In genomic region chr8:120378306-120378705, GRCm38 (mm10) we compare ENCODE assay signal across 7 mouse cellular contexts.
DNase-seq lines count a peak whose midpoint lies in the region; ATAC-seq and TF ChIP-seq lines count a peak whose summit lies in the region.

No protein-coding gene starts in this region.

- no peaks in the 10 kb centered on the region for H3K27me3 ChIP-seq in heart, embryonic 12.5 days (replicated peaks)
- no peaks in the 10 kb centered on the region for H3K27me3 ChIP-seq in limb, embryonic 14.5 days (ENCODE audit: control insufficient read depth, insufficient read depth, low read length)
- no peaks in the 10 kb centered on the region for H3K27me3 ChIP-seq in intestine, postnatal 0 days (replicated peaks; ENCODE audit: control insufficient read depth, insufficient read depth, low read length)

- ATAC-seq in heart, embryonic 12.5 days (ENCODE audit: insufficient number of reproducible peaks, low FRiP score): no peak
- ATAC-seq in limb, embryonic 14.5 days (ENCODE audit: low FRiP score, low read depth): no peak
- ATAC-seq in intestine, postnatal 0 days: no peak

- H3K36me3 ChIP-seq in heart, embryonic 12.5 days: no peaks in the 10 kb centered on the region
- H3K36me3 ChIP-seq in limb, embryonic 14.5 days (ENCODE audit: control insufficient read depth, insufficient read depth, low read length): no peaks in the 10 kb centered on the region
- no peaks in the 10 kb centered on the region for H3K36me3 ChIP-seq in intestine, postnatal 0 days (ENCODE audit: control insufficient read depth, insufficient read depth)

- H3K9ac ChIP-seq in heart, embryonic 12.5 days: peak overlapping the region; percentile 50; the same call in 1 of the 2 replicates
- no peak overlapping the region for H3K9ac ChIP-seq in limb, embryonic 14.5 days (ENCODE audit: low read depth, low read length, severe bottlenecking)
- no peak overlapping the region for H3K9ac ChIP-seq in intestine, postnatal 0 days (ENCODE audit: low read depth, low read length)

- H3K4me2 ChIP-seq in heart, embryonic 12.5 days: no peak overlapping the region
- no peak overlapping the region for H3K4me2 ChIP-seq in limb, embryonic 14.5 days (replicated peaks; ENCODE audit: low read depth, low read length, severe bottlenecking)
- H3K4me2 ChIP-seq in intestine, postnatal 0 days (replicated peaks; ENCODE audit: low read depth): no peak overlapping the region

- H3K4me3 ChIP-seq in heart, embryonic 12.5 days: no peak overlapping the region
- H3K4me3 ChIP-seq in limb, embryonic 14.5 days (replicated peaks; ENCODE audit: low read length): no peak overlapping the region
- H3K4me3 ChIP-seq in intestine, postnatal 0 days (ENCODE audit: low read depth, low read length): no peak overlapping the region

- peaks cover 89% of the 10 kb centered on the region for H3K4me1 ChIP-seq in heart, embryonic 12.5 days (replicated peaks)
- H3K4me1 ChIP-seq in limb, embryonic 14.5 days (ENCODE audit: control insufficient read depth, insufficient read depth, low read length): peaks cover 57% of the 10 kb centered on the region
- peaks cover 10% of the 10 kb centered on the region for H3K4me1 ChIP-seq in intestine, postnatal 0 days (replicated peaks; ENCODE audit: control insufficient read depth, insufficient read depth, low read length)

- H3K27ac ChIP-seq in heart, embryonic 12.5 days (ENCODE audit: poor library complexity, severe bottlenecking): no peak overlapping the region
- H3K27ac ChIP-seq in limb, embryonic 14.5 days (replicated peaks; ENCODE audit: low read depth, low read length): no peak overlapping the region
- no peak overlapping the region for H3K27ac ChIP-seq in intestine, postnatal 0 days (ENCODE audit: low read depth, low read length)

- H3K9me3 ChIP-seq in heart, embryonic 12.5 days (replicated peaks): no peaks in the 10 kb centered on the region
- H3K9me3 ChIP-seq in limb, embryonic 14.5 days (ENCODE audit: control insufficient read depth, low read length): no peaks in the 10 kb centered on the region
- no peaks in the 10 kb centered on the region for H3K9me3 ChIP-seq in intestine, postnatal 0 days (ENCODE audit: control insufficient read depth)

- TF ChIP-seq POLR2A in limb, embryonic 14.5 days (IDR thresholded peaks at IDR 0.05; ENCODE audit: borderline replicate concordance, extremely low read depth, insufficient read depth, insufficient read length): no peak

- peak; percentile 31 for DNase-seq in right cerebral cortex, adult 18-20 months
- DNase-seq in right cerebral cortex, postnatal 25 days: no peak
- peak; percentile 86 for DNase-seq in cerebellum, adult 9-10 months
- DNase-seq in limb, embryonic 14.5 days (ENCODE audit: low spot score): peak; percentile 67
- DNase-seq in layer of hippocampus, adult 8-10 months (ENCODE audit: low spot score in 2 of 2): no peak

- 37% methylated on average over 16 of the region's 16 CpGs for WGBS in heart, embryonic 12.5 days
- 20% methylated on average over 14 of the region's 16 CpGs for WGBS in limb, embryonic 14.5 days
- 65% methylated on average over 16 of the region's 16 CpGs for WGBS in intestine, postnatal 0 days

- no peak for TF ChIP-seq CTCF in intestine, postnatal 0 days (IDR thresholded peaks at IDR 0.05; ENCODE audit: low read depth)

Comparison
In these comparisons a context has a peak if more than half of its experiments do, and no peak if none do; other contexts are left out.
1. DNase-seq: peak in right cerebral cortex, adult 18-20 months (single experiment), cerebellum, adult 9-10 months (single experiment) and limb, embryonic 14.5 days (single experiment); none in right cerebral cortex, postnatal 25 days (single experiment) and layer of hippocampus, adult 8-10 months (0 of 2).